Mouse (Mus musculus) ES-E14 (cell line): Measurements from ENCODE around the gene Otop3.

Experiments used
- HCFC1 ChIP-seq: IDR thresholded peaks from 2 replicates; pipeline ENCODE4 v1.6.1; 2012; ENCODE audit warnings: low read length, inconsistent platforms, borderline replicate concordance; ENCODE audit not compliant: insufficient read depth
- MAFK ChIP-seq: IDR thresholded peaks from 2 replicates; pipeline ENCODE4 v1.6.1; 2014; ENCODE audit warnings: mild to moderate bottlenecking, low read depth, low read length, inconsistent platforms; ENCODE audit not compliant: insufficient read depth
- ZC3H11A ChIP-seq: IDR thresholded peaks from 2 replicates; pipeline ENCODE4 v1.6.1; 2012; ENCODE audit warnings: low read depth, mild to moderate bottlenecking, inconsistent platforms, low read length, borderline replicate concordance
- ZNF384 ChIP-seq: IDR thresholded peaks from 2 replicates; pipeline ENCODE4 v1.6.1; 2012; ENCODE audit warnings: low read depth, low read length, inconsistent platforms

DNA sequence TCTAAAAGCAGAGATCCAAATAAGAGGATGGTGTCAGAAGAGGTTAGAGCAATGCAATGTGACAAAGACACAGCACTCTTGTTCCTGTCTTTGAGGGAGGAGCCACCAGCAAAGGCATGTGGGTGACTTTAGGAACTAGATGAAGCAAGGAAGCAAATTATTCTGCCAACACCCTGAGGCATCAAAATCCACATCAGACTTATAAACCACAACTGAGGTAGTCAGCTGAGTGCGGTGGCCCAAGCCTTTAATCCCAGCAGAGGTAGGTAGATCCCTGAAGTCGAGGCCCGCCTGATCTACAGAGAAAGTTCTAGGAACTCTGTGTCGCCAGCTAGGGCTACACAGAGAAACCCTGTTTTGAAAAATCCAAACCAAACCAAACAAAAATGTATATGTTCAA is 42.7 kb downstream of the Otop3 start:
- TF ChIP-seq HCFC1 (no peak), ZNF384 (no peak), ZC3H11A (no peak), MAFK (no peak)
